Mouse (Mus musculus): ENCODE measurements around the gene Fut7. TPM values are rescaled to one million over a fixed set of nuclear protein-coding genes. Genes with fewer than 3 reads are reported as not detected.

The Fut7 gene
- polyA plus RNA-seq, 1 experiment from 2014 or later: not detected

- no peak for DNase-seq (ENCODE audit: extremely low spot score, low spot score)
- Histone ChIP-seq H3K4me3 (no peak overlapping the region), H3K4me1 (peaks cover 31% of the 10 kb centered on the region), H3K27ac (no peak overlapping the region; the same call in 1 of the 2 replicates), H3K27me3 (ENCODE audit: poor library complexity, severe bottlenecking) (no peaks in the 10 kb centered on the region; the same call in 1 of the 2 replicates), H3K36me3 (replicated peaks) (no peaks in the 10 kb centered on the region), H3K9me3 (no peaks in the 10 kb centered on the region)
- 78% methylated on average over 10 of the region's 10 CpGs for WGBS
Measured at GRCm38 (mm10) chr2:25468962-25469915, 46.2 kb downstream of the Fut7 start.

- Histone ChIP-seq H3K9me3 (no peaks in the 10 kb centered on the region), H3K4me1 (peaks cover 31% of the 10 kb centered on the region), H3K4me3 (no peak within 1 kb of the TSS), H3K36me3 (replicated peaks) (no peaks in the 10 kb centered on the region), H3K27me3 (ENCODE audit: poor library complexity, severe bottlenecking) (no peaks in the 10 kb centered on the region; the same call in 1 of the 2 replicates), H3K27ac (no peak within 1 kb of the TSS; the same call in 1 of the 2 replicates)
- 70% methylated on average over 6 of the region's 6 CpGs for WGBS
- no peak for DNase-seq (ENCODE audit: extremely low spot score, low spot score)
Measured at GRCm38 (mm10) chr2:25469969-25470368, 46.9 kb downstream of the Fut7 start, which contains the start of gene Ptgds. Ptgds (minus strand) TSS chr2:25470046.

- H3K36me3 ChIP-seq (replicated peaks): no peaks in the 10 kb centered on the region
- no peak overlapping the region for H3K4me3 ChIP-seq
- H3K9me3 ChIP-seq: no peaks in the 10 kb centered on the region
- WGBS: 83% methylated on average over 2 of the region's 2 CpGs
- H3K27ac ChIP-seq: no peak overlapping the region
- no peak for DNase-seq (ENCODE audit: extremely low spot score, low spot score)
- H3K4me1 ChIP-seq: peaks cover 7% of the 10 kb centered on the region
- H3K27me3 ChIP-seq (ENCODE audit: poor library complexity, severe bottlenecking): no peaks in the 10 kb centered on the region; the same call in 1 of the 2 replicates
Measured at GRCm38 (mm10) chr2:25472550-25472949, 49.5 kb downstream of the Fut7 start.

Small RNAs within 50 kb of the gene (microRNA-seq; reads per million reads assigned to microRNA genes)
- gene Mir3087: not detected

Other genes with a start within 250 kb of the Fut7 start
- 37.4 and 40.7 TPM in 2 replicates for gene Nrarp, start 242.5 kb upstream of the Fut7 start, polyA plus RNA-seq (2016; fragmentation: Nextera tagmentation; extraction: Ambion mirVana)
- gene Tor4a, start 226.4 kb upstream of the Fut7 start, polyA plus RNA-seq (2016; fragmentation: Nextera tagmentation; extraction: Ambion mirVana): 1.3 and 1.5 TPM in 2 replicates
- 128 and 130 TPM in 2 replicates for gene Nelfb, start 211.8 kb upstream of the Fut7 start, polyA plus RNA-seq (2016; fragmentation: Nextera tagmentation; extraction: Ambion mirVana)
- not detected in 2 replicates for gene Stpg3, start 208.6 kb upstream of the Fut7 start, polyA plus RNA-seq (2016; fragmentation: Nextera tagmentation; extraction: Ambion mirVana)
- 0.67 and 0.80 TPM in 2 replicates for gene Fam166a, start 204.5 kb upstream of the Fut7 start, polyA plus RNA-seq (2016; fragmentation: Nextera tagmentation; extraction: Ambion mirVana)
- 736 and 780 TPM in 2 replicates for gene Tubb4b, start 198.6 kb upstream of the Fut7 start, polyA plus RNA-seq (2016; fragmentation: Nextera tagmentation; extraction: Ambion mirVana)
- not detected in 2 replicates for gene Slc34a3, start 188.9 kb upstream of the Fut7 start, polyA plus RNA-seq (2016; fragmentation: Nextera tagmentation; extraction: Ambion mirVana)
- not detected in 2 replicates for gene Rnf224, start 186.5 kb upstream of the Fut7 start, polyA plus RNA-seq (2016; fragmentation: Nextera tagmentation; extraction: Ambion mirVana)
- 23.3 and 26.5 TPM in 2 replicates for gene Rnf208, start 181.0 kb upstream of the Fut7 start, polyA plus RNA-seq (2016; fragmentation: Nextera tagmentation; extraction: Ambion mirVana)
- gene Cysrt1, start 180.8 kb upstream of the Fut7 start, polyA plus RNA-seq (2016; fragmentation: Nextera tagmentation; extraction: Ambion mirVana): 0.18 and 0.22 TPM in 2 replicates
- 6.9 and 7.0 TPM in 2 replicates for gene AL732309.1, start 176.4 kb upstream of the Fut7 start, polyA plus RNA-seq (2016; fragmentation: Nextera tagmentation; extraction: Ambion mirVana)
- gene Tmem203, start 167.8 kb upstream of the Fut7 start, polyA plus RNA-seq (2016; fragmentation: Nextera tagmentation; extraction: Ambion mirVana): 15.9 and 17.9 TPM in 2 replicates
- 6.5 and 8.3 TPM in 2 replicates for gene Tprn, start 160.6 kb upstream of the Fut7 start, polyA plus RNA-seq (2016; fragmentation: Nextera tagmentation; extraction: Ambion mirVana)
- 231 and 247 TPM in 2 replicates for gene Ssna1, start 150.8 kb upstream of the Fut7 start, polyA plus RNA-seq (2016; fragmentation: Nextera tagmentation; extraction: Ambion mirVana)
- gene Anapc2, start 150.8 kb upstream of the Fut7 start, polyA plus RNA-seq (2016; fragmentation: Nextera tagmentation; extraction: Ambion mirVana): 136 and 142 TPM in 2 replicates
- gene Tmem210, start 135.1 kb upstream of the Fut7 start, polyA plus RNA-seq (2016; fragmentation: Nextera tagmentation; extraction: Ambion mirVana): not detected in 2 replicates
- gene Lrrc26, start 133.4 kb upstream of the Fut7 start, polyA plus RNA-seq (2016; fragmentation: Nextera tagmentation; extraction: Ambion mirVana): not detected in 2 replicates
- 0.87 and 1.3 TPM in 2 replicates for gene Grin1, start 104.1 kb upstream of the Fut7 start, polyA plus RNA-seq (2016; fragmentation: Nextera tagmentation; extraction: Ambion mirVana)
- gene Man1b1, start 90.9 kb upstream of the Fut7 start, polyA plus RNA-seq (2016; fragmentation: Nextera tagmentation; extraction: Ambion mirVana): 53.5 and 58.9 TPM in 2 replicates
- 17.6 and 21.8 TPM in 2 replicates for gene Dpp7, start 66.9 kb upstream of the Fut7 start, polyA plus RNA-seq (2016; fragmentation: Nextera tagmentation; extraction: Ambion mirVana)
- 7.3 and 7.9 TPM in 2 replicates for gene Uap1l1, start 57.6 kb upstream of the Fut7 start, polyA plus RNA-seq (2016; fragmentation: Nextera tagmentation; extraction: Ambion mirVana)
- gene Sapcd2, start 50.9 kb upstream of the Fut7 start, polyA plus RNA-seq (2016; fragmentation: Nextera tagmentation; extraction: Ambion mirVana): 93.7 and 96.1 TPM in 2 replicates
- gene Entpd2, start 27.4 kb upstream of the Fut7 start, polyA plus RNA-seq (2016; fragmentation: Nextera tagmentation; extraction: Ambion mirVana): 0.11 TPM in 1 of 2 replicates, not detected in the other
- gene Npdc1, start 23.9 kb upstream of the Fut7 start, polyA plus RNA-seq (2016; fragmentation: Nextera tagmentation; extraction: Ambion mirVana): 53.4 and 62.2 TPM in 2 replicates
- 8.8 and 9.0 TPM in 2 replicates for gene Abca2, start 5.4 kb downstream of the Fut7 start, polyA plus RNA-seq (2016; fragmentation: Nextera tagmentation; extraction: Ambion mirVana)
- gene Clic3, start 33.6 kb downstream of the Fut7 start, polyA plus RNA-seq (2016; fragmentation: Nextera tagmentation; extraction: Ambion mirVana): 0.57 TPM in 2 replicates
- 12.4 and 15.5 TPM in 2 replicates for gene Paxx, start 37.8 kb downstream of the Fut7 start, polyA plus RNA-seq (2016; fragmentation: Nextera tagmentation; extraction: Ambion mirVana)
- gene Ptgds, start 46.8 kb downstream of the Fut7 start, polyA plus RNA-seq (2016; fragmentation: Nextera tagmentation; extraction: Ambion mirVana): 0.31 TPM in 1 of 2 replicates, not detected in the other
- gene Lcn12, start 70.6 kb downstream of the Fut7 start, polyA plus RNA-seq (2016; fragmentation: Nextera tagmentation; extraction: Ambion mirVana): not detected in 2 replicates
- gene Fbxw5, start 77.5 kb downstream of the Fut7 start, polyA plus RNA-seq (2016; fragmentation: Nextera tagmentation; extraction: Ambion mirVana): 90.7 and 93.9 TPM in 2 replicates
- gene C8g, start 78.5 kb downstream of the Fut7 start, polyA plus RNA-seq (2016; fragmentation: Nextera tagmentation; extraction: Ambion mirVana): 6.3 and 7.2 TPM in 2 replicates
- gene Traf2, start 123.7 kb downstream of the Fut7 start, polyA plus RNA-seq (2016; fragmentation: Nextera tagmentation; extraction: Ambion mirVana): 40.2 and 42.6 TPM in 2 replicates
- 337 and 341 TPM in 2 replicates for gene Edf1, start 134.6 kb downstream of the Fut7 start, polyA plus RNA-seq (2016; fragmentation: Nextera tagmentation; extraction: Ambion mirVana)
- 5.0 and 7.0 TPM in 2 replicates for gene Mamdc4, start 151.6 kb downstream of the Fut7 start, polyA plus RNA-seq (2016; fragmentation: Nextera tagmentation; extraction: Ambion mirVana)
- 162 and 165 TPM in 2 replicates for gene Phpt1, start 152.0 kb downstream of the Fut7 start, polyA plus RNA-seq (2016; fragmentation: Nextera tagmentation; extraction: Ambion mirVana)
- 0.02 TPM in 1 of 2 replicates, not detected in the other for gene Ajm1, start 158.5 kb downstream of the Fut7 start, polyA plus RNA-seq (2016; fragmentation: Nextera tagmentation; extraction: Ambion mirVana)
- gene Rabl6, start 185.3 kb downstream of the Fut7 start, polyA plus RNA-seq (2016; fragmentation: Nextera tagmentation; extraction: Ambion mirVana): 78.3 and 80.8 TPM in 2 replicates
- gene Ccdc183, start 194.4 kb downstream of the Fut7 start, polyA plus RNA-seq (2016; fragmentation: Nextera tagmentation; extraction: Ambion mirVana): 0.09 TPM in 2 replicates
- 16.4 and 17.9 TPM in 2 replicates for gene Tmem141, start 198.7 kb downstream of the Fut7 start, polyA plus RNA-seq (2016; fragmentation: Nextera tagmentation; extraction: Ambion mirVana)
- 0.30 and 0.37 TPM in 2 replicates for gene Fcna, start 204.8 kb downstream of the Fut7 start, polyA plus RNA-seq (2016; fragmentation: Nextera tagmentation; extraction: Ambion mirVana)
- gene Lcn8, start 229.9 kb downstream of the Fut7 start, polyA plus RNA-seq (2016; fragmentation: Nextera tagmentation; extraction: Ambion mirVana): not detected in 2 replicates
- gene Lcn5, start 234.7 kb downstream of the Fut7 start, polyA plus RNA-seq (2016; fragmentation: Nextera tagmentation; extraction: Ambion mirVana): not detected in 2 replicates